21 mouse cellular contexts compared by ENCODE assay signal in genomic region chr3:146099925-146100324, GRCm38 (mm10). TPM values are rescaled to one million over a fixed set of nuclear protein-coding genes. Genes with fewer than 3 reads are reported as not detected.
DNase-seq lines count a peak whose midpoint lies in the region; ATAC-seq and TF ChIP-seq lines count a peak whose summit lies in the region.
"Had no signal": no experiment of that assay in that cellular context is flagged by ENCODE, and none has a peak within 500 bp of the region (broad histone marks: within the 10 kb centered on the region; RNA-seq: fewer than 3 reads in every experiment).

No protein-coding gene starts in this region.

- H3K9me3 ChIP-seq in heart, embryonic 14.5 days (ENCODE audit: control insufficient read depth, low read length): no peaks in the 10 kb centered on the region
- H3K9me3 ChIP-seq: embryonic facial prominence, embryonic 10.5 days; forebrain, embryonic 13.5 days; hindbrain, embryonic 15.5 days had no signal

- DNase-seq in heart, adult 2 months: no peak
- DNase-seq in testis, postnatal 10 days (ENCODE audit: low spot score): peak; percentile 13
- DNase-seq in testis, postnatal 14 days (ENCODE audit: low spot score): no peak
- peak; percentile 4 for DNase-seq in brain, adult 2 months (ENCODE audit: low read depth, low spot score)
- DNase-seq in frontal cortex, postnatal 36 days (ENCODE audit: low spot score in 2 of 2): no peak
- DNase-seq: adrenal gland, postnatal 14 days; cerebellum, adult 18-20 months; cerebellum, adult 9-11 months; cerebellum, postnatal 36 days; forebrain, postnatal 0 days; gastrocnemius, adult 2 months; gastrocnemius, postnatal 25 days; heart, postnatal 36 days; kidney, adult 2 months had no signal

- peak overlapping the region; percentile 2 to 15; a peak in 1 of 4 replicates for H3K27ac ChIP-seq in heart, embryonic 14.5 days (replicated peaks in 1 of 2; ENCODE audit: control insufficient read depth in 1 of 2, insufficient read depth in 1 of 2, low read depth in 2 of 2, low read length in 2 of 2)
- H3K27ac ChIP-seq in heart, adult 2 months: no peak overlapping the region
- H3K27ac ChIP-seq: embryonic facial prominence, embryonic 10.5 days; forebrain, embryonic 13.5 days; gastrocnemius, adult 2 months; hindbrain, embryonic 15.5 days had no signal

- TF ChIP-seq EP300 in heart, adult 2 months (IDR thresholded peaks at IDR 0.05; ENCODE audit: insufficient read depth, low read depth, low read length): no peak

- peak; percentile 26; the same call in 1 of the 2 replicates for ATAC-seq in heart, embryonic 14.5 days (ENCODE audit: insufficient number of reproducible peaks, insufficient read depth, low FRiP score, low read depth)
- ATAC-seq: forebrain, embryonic 13.5 days; forebrain, postnatal 0 days; intestine, embryonic 16.5 days had no signal

- H3K79me2 ChIP-seq in heart, adult 2 months (replicated peaks; ENCODE audit: control insufficient read depth, insufficient read depth, low read length): no peaks in the 10 kb centered on the region

- H3K4me1 ChIP-seq in heart, embryonic 14.5 days (ENCODE audit: control insufficient read depth in 2 of 2, insufficient read depth in 2 of 2, low read length in 2 of 2): peaks cover 6 to 7% of the 10 kb centered on the region in 2 experiments; a peak in 2 of 4 replicates
- H3K4me1 ChIP-seq in heart, adult 2 months (ENCODE audit: control insufficient read depth, insufficient read depth, low read length): no peaks in the 10 kb centered on the region
- H3K4me1 ChIP-seq: embryonic facial prominence, embryonic 10.5 days; forebrain, embryonic 13.5 days; hindbrain, embryonic 15.5 days had no signal

- no peak for TF ChIP-seq POLR2A in heart, adult 2 months (IDR thresholded peaks at IDR 0.05; ENCODE audit: insufficient read depth, low read depth, low read length)

- H3K36me3 ChIP-seq in heart, embryonic 14.5 days (ENCODE audit: control insufficient read depth, insufficient read depth, low read length): no peaks in the 10 kb centered on the region
- H3K36me3 ChIP-seq in heart, adult 2 months (ENCODE audit: control insufficient read depth, insufficient read depth, low read length): no peaks in the 10 kb centered on the region
- H3K36me3 ChIP-seq: embryonic facial prominence, embryonic 10.5 days; hindbrain, embryonic 15.5 days had no signal

- H3K9ac ChIP-seq in heart, embryonic 14.5 days (ENCODE audit: low read length): no peak overlapping the region
- no peak overlapping the region for H3K9ac ChIP-seq in heart, adult 2 months (ENCODE audit: low read depth, low read length)
- H3K9ac ChIP-seq: forebrain, embryonic 13.5 days; forebrain, postnatal 0 days; hindbrain, embryonic 15.5 days had no signal

- H3K27me3 ChIP-seq in heart, embryonic 14.5 days (ENCODE audit: control insufficient read depth, insufficient read depth, low read length): no peaks in the 10 kb centered on the region
- no peaks in the 10 kb centered on the region for H3K27me3 ChIP-seq in heart, adult 2 months (ENCODE audit: control insufficient read depth, insufficient read depth, low read length)
- H3K27me3 ChIP-seq: CH12.LX; forebrain, embryonic 13.5 days; hindbrain, embryonic 15.5 days had no signal

- intact Hi-C loops in heart, adult 2 months (cut with DNase I): no loop called here

- H3K4me3 ChIP-seq in heart, embryonic 14.5 days (ENCODE audit: control insufficient read depth in 1 of 2, insufficient read depth in 1 of 2, low read depth in 1 of 2, low read length in 2 of 2): no peak overlapping the region
- no peak overlapping the region for H3K4me3 ChIP-seq in heart, adult 2 months
- H3K4me3 ChIP-seq: embryonic facial prominence, embryonic 10.5 days; forebrain, embryonic 13.5 days; gastrocnemius, adult 2 months; hindbrain, embryonic 15.5 days had no signal

- no peak overlapping the region for H3K4me2 ChIP-seq in heart, embryonic 14.5 days (ENCODE audit: low read length)
- H3K4me2 ChIP-seq: forebrain, embryonic 13.5 days; hindbrain, embryonic 15.5 days had no signal

- TF ChIP-seq CTCF in heart, adult 2 months (IDR thresholded peaks at IDR 0.05): no peak

RNA-seq across cellular contexts. Expression of gene Wdr63, which starts 8.0 kb away (rescaled TPM):
- not detected in 2 replicates for polyA plus RNA-seq in heart, embryonic 14.5 days (2014; fragmentation: Nextera tagmentation; extraction: Ambion mirVana)
- total RNA-seq in heart, adult 2 months (2021): not detected
- 0.53 TPM in 1 of 2 replicates, not detected in the other for polyA plus RNA-seq in heart, adult 2 months (2012; rRNA removed)
- total RNA-seq: adrenal gland, adult 18-20 months; CH12.LX; gastrocnemius, adult 2 months; gastrocnemius, postnatal 25 days; heart, postnatal 36 days had no signal
- polyA plus RNA-seq: intestine, embryonic 16.5 days; kidney, adult 2 months had no signal

RNA-seq across cellular contexts. Expression of gene Mcoln3, which starts 17.3 kb away (rescaled TPM):
- 0.97 and 0.98 TPM in 2 replicates for polyA plus RNA-seq in heart, embryonic 14.5 days (2014; fragmentation: Nextera tagmentation; extraction: Ambion mirVana)
- total RNA-seq in heart, adult 2 months (2021): not detected
- polyA plus RNA-seq in heart, adult 2 months (2012; rRNA removed): not detected in 2 replicates
- total RNA-seq: adrenal gland, adult 18-20 months; adrenal gland, postnatal 14 days; gastrocnemius, adult 2 months; gastrocnemius, postnatal 25 days; heart, postnatal 36 days had no signal

RNA-seq across cellular contexts. Expression of gene Mcoln2, which starts 49.7 kb away (rescaled TPM):
- 0.23 and 0.47 TPM in 2 replicates for polyA plus RNA-seq in heart, embryonic 14.5 days (2014; fragmentation: Nextera tagmentation; extraction: Ambion mirVana)
- under 1 TPM in 1 of 2 experiments, not detected in 1; 0.18 TPM for total RNA-seq in heart, adult 2 months (2021)
- 0.41 TPM in 1 of 2 replicates, not detected in the other for polyA plus RNA-seq in heart, adult 2 months (2012; rRNA removed)

Comparison
In these comparisons a context has a peak if more than half of its experiments do, and no peak if none do; other contexts are left out.
1. DNase-seq: peak in testis, postnatal 10 days (single experiment) and brain, adult 2 months (single experiment); none in heart, adult 2 months (0 of 2), testis, postnatal 14 days (single experiment) and frontal cortex, postnatal 36 days (0 of 2).